Mouse (Mus musculus) fibroblast of lung, adult 2 months (primary cell): ENCODE results near the gene Pskh1.

ENCODE experiments used
- DNase-seq: peaks from one replicate; pipeline ENCODE4 v3.0.0-alpha.2; 2011; ENCODE audit warnings: low read depth

Gene Pskh1

DNA sequence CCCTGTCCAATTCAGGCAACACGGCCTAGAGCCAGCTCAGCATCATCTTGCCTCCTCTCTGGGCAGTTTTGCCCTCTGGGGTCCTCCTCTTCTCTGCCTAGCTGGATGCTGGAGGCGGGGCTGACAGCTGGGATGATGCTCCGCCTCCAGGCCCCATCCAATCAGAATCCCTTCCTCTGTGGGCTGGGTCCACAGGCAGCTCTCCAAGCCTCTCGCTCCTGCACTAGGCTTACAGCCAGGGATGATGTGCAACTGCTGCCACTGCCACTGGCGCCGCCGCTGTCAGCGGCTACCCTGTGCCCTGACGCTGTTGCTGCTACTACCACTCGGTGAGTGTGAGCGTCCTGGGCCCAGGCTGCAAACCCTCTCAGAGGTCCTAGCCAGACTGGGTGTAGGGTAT lies 6.9 kb upstream of the Pskh1 start, which contains the start of gene Nrn1l:
Gene Nrn1l (plus strand): TSS at position 229 of the 400 bp plus-strand sequence.
- DNase-seq: peak; percentile 57

DNA sequence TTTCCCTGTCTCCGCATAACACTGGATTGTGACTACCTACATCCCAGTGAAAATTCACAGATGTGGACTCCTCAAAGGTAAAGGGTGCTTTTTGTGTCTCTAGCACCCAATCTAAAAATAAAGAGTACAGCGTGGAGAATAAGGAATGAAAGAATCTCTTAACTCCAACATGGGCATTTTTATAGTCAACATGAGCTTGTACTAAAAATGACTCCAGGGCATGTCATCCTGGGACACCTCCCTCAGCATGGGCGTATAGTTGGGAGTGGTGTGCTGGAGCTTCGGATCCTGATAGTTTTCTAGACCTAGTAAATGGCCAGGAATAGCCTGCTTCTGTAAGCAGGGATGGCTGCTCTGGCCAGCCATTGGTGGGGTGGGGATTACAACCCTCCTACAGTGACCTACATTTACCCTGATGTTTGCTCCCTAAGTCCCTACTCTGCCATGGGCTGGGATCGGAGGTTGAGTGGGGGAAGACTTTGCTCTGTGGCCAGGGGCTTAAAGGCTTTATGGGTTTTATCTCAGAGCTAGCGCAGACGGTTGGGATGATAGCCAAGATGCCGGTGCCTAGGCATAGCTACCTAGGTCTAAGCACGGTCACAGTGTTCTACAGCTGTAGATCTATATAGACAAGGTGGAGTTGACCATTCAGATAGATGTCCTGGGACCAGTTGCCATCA lies 2.3 kb upstream of the Pskh1 start:
- no peak for DNase-seq

DNA sequence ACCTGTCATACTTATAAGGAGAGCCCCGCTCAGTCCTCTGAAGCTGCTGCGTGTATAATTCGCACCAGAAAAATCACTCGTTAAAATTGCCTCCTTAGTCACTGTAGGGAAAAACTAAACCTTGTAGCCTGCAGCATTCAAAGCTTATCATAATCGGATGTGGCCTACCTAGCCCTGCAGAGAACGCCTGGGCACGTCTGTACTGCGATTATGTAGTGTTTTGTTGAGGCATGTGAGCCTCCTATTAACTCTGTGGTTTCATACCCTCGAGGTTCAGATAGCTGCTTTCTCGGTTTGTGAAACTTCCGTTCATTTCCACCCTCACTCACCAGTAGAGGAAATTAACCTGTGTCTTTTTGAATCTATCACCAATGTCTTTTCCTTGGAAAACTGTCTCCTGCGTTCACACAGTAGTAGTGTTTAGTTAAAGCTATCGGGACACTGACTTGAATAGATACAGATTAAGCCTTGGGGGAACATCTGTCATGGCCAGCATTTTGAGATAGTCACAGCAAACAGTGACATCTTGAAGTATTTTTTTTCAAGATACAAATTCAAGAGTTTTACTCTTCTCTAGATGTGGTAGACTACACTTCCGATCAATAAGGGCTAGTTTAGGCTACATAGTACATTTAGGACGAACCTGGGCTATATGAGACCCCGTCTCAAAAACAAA lies 838 bp downstream of the Pskh1 start:
- DNase-seq: no peak

DNA sequence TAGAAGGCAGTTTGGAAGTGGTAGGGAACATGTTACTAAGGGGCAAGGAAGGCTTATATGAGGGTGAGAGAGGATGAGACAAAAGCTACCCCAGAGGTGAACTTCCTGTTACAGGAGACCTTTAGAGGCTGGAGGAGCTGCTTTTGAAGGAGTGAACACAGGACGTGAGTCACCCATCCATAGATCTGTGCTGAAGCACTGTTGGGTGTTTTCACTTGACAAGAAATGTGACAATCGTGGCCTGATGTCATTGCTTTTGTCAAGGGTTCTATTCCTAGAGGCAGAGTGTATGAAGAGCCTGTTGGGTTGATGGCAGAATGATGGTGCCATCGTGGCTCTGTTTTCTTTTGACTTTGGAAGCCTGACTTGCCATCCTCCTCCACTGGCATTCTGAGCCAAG lies 19.1 kb downstream of the Pskh1 start:
- no peak for DNase-seq

DNA sequence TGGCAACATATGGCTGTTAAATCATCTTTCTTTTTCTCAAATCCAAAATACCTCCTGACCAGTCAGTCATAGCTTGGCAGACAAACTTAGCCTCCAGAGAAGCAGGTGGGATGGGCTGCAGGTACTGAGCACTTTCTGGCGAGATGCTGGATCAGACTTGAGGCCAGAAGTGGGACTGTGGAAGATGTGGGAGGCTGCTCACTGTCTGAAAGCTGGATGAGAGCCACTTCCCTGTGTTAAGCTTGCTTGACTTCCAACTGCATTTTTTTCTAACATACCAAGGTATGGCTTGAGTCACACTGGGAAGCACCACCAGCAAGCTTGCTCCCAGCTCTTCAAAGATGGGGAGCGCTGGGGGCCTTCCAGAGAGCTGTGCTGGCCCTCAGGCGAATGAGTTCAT lies 24.9 kb downstream of the Pskh1 start:
- DNase-seq: no peak

DNA sequence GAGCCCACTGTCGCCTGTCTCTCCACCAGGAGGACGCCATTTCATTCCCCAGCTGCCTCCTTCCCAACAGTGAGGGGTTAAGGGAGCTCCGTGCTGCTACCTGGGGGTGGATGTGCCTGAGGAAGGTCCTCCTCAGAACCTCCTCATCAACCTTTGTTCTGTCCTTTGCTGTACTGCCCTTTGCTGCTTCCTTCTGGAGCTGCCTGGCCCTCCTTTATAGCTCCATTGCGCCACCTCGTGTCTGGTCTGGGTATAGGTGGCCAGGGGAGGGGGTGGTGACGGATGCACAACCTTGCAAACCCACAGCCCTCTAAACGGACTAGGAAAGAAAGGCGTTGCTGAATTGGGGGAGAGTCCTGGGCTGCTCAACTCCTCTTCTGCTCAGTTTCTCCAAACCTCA lies 30.4 kb downstream of the Pskh1 start:
- DNase-seq: no peak

DNA sequence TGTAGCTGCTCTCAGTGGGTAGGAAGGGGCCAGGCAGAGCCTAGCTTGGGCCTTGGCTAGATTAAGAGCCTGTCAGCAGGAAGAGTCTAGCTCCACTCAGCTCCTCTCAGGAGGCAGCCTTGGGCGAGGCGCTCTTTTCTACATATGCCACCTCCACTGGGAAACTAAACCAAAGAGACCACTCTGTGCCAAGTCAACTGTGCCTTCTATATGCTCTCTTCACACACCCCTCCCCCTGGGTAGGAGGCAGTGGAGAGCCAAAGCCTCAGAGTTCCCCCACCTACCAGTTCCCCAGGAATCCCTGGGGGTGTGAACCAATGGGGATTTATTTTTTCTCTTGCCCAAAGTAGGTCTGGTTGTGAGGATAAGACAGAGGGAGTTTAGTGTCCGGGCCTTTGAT lies 31.0 kb downstream of the Pskh1 start:
- DNase-seq: no peak

DNA sequence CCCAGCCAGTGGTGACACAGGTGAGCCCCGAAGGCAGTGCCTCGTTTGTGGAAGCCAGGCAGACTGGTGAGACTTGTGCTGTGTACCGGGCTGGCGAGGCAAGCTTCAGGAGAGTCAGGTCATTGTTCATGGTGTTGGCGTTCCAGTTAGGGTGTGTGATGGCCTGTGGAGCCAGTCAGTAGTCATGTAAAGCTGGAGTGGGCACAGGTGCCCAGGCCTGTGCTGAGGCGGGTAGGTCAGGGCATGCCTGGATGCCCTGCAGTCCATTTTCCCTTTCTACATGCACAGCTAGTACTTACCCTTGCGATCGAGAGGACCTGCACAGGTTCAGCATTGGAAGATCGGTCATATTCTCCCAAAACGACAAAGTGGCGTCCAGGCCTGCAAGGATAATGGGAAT lies 32.3 kb downstream of the Pskh1 start:
- no peak for DNase-seq

DNA sequence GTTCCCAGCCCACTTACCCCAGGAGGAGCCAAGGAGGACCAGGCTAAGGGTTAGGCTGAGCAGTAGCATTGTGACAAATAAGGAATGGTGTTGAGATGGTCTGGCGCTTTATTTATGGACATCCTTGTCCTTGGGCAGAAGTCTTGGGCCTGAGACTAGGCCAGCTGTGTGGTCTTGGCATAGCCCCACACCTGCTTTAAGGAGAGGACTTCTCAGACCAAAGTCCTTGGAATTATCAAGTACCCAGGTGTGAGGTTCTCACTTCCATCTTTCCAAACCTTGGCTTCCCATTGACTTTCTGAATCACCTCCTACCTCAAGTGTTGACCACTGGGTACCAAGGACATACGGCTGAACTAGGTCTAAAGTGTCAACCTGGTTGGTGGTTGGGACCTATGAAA lies 33.5 kb downstream of the Pskh1 start, which contains the start of gene Ctrl:
Gene Ctrl (minus strand): TSS at position 101 of the 400 bp plus-strand sequence.
- no peak for DNase-seq

DNA sequence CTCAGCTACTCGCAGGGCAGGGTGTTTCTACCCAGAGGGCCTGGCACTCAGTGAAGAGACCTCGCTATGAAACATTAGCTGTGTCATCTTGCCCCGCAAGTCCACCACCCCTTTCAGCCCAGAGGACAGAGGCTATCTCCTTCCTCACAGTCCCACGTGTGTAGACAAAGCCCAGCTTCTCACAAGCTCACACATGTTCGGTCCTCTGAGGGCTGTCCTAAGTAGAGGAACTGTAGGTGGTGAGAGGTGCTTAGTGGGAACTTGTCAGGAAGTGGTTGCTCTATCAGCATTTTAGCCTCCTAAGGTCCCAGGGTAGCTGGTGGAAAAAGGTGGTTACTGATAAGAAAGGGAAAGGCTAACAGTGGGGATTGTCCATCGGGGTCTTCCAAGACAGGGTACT lies 34.9 kb downstream of the Pskh1 start:
- DNase-seq: no peak

DNA sequence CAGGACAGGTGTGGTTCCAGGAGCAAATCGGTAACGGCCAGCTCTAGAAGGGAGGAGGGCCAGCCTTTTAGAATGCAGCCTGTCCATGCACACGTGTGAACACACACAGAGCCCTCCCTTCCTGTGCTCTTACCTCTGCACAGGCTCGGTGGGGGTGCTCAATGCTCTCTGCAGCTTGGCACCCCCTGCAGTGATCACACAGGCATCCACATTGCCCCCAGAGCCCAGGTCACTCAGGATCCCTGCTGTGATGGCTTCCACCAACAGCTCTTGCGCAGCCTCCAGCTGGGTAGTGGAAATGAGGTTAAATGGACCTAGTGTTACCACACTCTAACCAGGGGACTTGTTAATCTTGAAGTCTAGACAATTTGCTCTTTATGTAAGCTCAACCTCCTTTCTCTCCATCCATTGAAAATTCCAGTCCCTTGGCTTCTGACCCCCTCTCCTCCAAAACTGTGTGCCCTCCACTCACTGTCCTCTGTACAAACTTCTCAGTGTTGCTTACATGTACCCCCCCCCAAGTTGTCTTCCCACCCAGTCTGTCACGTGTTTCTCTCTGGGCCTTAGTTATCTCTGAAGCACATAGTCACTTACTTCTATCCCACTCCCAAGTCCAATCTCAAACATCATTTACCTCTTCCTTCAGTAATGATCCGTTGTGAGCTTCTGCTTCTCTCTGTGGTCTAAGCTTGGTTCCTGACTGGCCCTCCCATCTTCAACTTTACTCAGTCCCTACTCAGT lies 35.8 kb downstream of the Pskh1 start:
- DNase-seq: no peak

DNA sequence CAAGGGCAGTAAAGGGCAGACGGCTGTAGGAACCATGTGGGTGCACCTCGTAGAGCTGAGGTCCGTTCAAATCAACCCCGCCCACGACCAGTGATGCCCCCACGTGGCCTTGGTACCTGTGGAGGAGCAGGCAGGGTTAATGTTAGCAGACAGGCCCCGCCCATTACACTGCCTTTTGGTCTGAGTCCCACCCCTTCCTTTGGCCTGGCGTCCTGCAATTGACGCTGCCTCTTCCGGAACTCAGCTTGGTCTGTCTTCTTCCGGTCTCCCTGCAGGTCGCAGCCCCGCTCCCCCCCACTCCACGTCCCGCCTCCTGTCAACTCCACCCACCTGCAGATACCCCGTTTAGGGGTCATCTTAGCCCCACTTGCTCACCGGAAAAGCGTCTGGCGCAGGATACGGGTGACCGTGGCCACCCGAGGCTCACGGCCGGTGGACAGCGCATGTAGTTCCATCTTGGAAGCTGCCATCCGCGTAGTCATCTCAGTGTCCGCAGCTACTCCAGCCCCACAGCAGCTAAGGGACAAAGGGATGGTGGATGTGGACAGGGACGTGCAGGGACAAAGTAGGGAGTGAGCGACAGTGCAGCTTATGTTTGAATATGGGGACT lies 36.7 kb downstream of the Pskh1 start:
- peak; percentile 67 for DNase-seq

DNA sequence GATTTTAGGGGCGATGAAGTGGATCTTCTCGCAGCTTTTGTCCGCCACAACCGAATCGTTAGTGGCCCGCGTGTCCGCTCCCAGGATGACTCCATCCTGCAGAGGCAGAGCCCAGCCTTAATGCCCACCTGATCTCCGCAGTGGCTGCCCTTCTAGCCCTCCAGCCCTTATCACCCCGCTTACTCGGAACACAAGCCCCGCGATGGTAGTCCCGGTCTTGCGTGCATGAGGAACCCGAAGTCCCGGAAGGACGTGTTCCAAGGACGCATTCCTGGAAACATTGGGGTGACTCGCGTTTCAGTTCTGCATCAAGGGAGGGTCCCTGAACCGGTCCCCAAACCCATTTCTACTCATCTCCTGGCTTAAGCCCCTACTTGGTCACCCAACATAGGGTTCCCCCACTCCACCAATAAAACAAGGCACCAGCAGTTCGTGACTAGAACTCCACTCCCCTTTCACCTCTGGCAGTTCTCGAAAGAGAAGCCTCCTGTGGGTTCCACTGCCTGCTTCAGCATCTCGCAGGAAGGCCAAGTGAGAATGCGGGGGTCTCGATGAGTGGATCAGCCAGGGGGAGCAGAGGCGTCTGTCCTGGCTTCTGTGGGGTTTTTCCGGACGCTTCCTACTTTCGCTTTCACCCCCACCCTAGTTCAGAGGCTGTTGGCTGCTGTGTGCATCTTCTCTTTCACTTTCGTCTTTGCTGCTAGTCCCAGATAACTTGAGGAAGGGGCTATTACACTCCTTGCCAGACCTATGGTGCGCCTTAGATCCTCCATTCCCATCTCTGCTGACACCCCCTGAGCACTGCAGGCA lies 37.5 kb downstream of the Pskh1 start:
- no peak for DNase-seq

DNA sequence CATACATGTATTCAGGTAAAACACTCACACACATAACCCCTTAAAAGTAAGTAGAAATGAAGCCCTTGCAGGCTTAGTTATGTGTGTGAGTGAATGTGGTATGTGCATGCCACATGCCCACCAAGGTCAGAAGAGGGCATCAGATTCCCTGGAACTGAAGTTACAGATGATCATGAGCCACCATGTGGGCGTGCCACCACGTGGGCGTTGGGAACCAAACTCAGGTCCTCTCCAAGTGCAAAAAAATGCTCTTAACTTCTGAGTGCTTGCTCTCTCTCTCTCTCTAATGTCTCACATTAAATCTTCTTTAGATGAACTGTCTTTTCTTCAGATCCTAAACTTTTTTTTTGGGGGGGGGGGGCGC lies 38.0 kb downstream of the Pskh1 start, which contains the start of gene Psmb10:
Gene Psmb10 (minus strand): TSS at position 139 of the 364 bp plus-strand sequence.
- no peak for DNase-seq

DNA sequence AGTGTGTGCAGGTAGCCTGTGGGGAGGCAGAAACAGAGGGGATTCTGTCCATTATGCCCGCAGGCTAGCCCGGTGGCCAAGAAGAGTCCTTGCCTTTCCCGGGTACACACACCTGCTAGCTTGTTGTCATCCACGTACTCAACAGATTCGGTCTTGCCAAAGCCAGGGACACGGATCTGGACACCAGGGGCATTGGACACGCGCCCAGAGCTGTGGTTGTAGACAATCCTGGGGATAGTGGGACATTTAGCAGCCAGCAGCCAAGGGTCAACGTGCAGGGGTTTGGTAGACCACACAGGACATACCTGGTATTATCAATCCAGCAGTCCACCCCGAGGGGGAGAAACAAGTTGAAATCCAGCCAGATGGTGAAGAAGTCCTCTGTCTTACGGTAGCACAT lies 41.8 kb downstream of the Pskh1 start:
- no peak for DNase-seq

DNA sequence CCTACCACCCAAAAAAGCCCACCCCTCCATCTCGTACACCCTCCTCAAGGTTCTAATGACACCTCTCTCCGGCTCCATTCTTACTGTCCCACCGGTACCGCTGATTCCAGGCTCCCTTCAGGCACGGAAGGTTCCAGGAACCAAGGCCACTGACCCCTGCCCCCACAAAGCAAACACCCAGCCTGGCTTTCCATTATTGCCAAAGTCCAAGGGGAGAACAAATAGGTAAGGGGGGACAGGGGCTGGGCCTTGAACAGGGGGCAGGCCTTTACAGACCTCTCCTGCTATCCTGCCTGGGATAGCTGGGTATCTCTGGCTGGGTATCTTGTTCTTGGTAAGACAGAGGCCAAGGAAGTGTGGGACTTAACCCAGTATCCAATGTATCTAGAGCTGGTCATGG lies 42.3 kb downstream of the Pskh1 start:
- no peak for DNase-seq

DNA sequence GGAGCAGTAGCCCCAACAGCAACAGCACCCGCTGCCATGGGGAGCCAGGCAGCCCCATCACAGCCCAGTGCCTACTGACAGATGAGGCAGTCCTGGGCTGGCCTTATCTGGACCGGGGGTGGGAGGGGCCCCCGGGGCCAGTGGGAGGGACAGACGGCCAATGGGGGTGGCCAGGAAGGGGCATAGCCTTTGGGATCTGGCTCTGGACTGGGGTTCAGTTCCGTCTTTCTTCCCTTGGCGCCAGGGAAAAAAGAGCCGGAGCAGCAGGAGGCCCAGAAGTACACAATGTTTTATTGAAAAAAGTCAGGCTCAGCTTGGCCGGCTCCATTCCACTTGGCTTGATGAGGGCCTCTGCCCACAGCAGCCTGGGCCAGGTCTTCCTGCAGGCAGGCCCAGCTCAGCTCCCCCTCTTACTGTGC lies 43.1 kb downstream of the Pskh1 start, which contains the start of gene Lcat:
Gene Lcat (minus strand): TSS at position 62 of the 419 bp plus-strand sequence.
- no peak for DNase-seq

DNA sequence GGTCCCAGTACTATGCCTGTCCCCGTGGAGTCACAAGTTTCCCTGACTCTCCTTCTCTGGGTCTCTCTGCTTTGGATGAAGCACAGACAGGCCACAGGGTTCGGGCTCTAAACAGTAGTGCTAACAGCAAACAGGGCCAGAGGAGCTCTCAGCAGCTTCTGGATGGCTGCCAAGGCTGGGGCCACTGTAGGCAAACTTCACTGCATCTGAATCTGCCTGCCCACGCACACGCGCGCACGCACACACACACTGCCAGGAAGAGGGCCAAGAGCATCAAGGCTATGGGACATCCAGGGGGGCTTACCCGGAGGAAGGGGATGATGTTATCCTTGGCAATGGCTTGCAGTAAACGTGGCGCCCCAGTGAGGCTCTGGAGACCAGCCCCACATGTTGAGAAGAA lies 49.1 kb downstream of the Pskh1 start:
- no peak for DNase-seq

DNA sequence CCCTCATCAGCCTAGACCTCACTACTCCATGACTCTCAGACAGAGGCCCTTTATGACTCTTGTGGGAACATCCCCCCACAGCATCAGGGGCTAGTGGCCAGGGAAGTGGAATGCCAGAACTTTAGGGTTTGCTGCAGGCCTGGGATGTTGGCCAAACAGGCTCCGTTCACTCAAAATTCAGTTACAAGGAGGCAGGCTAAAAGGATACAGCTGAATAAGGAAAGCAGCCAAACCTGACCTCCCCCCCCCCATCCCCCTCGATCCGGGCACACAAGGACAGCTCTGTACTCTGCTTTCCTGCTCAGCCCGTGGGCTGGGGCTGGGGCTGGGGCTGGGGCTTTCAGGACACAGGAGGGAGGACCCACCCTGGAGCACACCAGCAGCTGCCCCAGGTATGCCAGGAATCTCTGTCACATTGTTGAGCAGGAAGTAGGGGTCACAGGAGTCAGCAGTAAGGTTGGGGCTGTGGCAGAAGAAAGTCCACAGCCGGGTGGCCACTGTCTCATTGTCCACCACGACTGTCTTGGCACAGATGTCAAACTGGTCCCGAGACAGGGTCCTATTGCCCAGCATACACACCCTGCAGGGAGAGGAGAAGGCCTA lies 50.9 kb downstream of the Pskh1 start:
- DNase-seq: peak; percentile 96

DNA sequence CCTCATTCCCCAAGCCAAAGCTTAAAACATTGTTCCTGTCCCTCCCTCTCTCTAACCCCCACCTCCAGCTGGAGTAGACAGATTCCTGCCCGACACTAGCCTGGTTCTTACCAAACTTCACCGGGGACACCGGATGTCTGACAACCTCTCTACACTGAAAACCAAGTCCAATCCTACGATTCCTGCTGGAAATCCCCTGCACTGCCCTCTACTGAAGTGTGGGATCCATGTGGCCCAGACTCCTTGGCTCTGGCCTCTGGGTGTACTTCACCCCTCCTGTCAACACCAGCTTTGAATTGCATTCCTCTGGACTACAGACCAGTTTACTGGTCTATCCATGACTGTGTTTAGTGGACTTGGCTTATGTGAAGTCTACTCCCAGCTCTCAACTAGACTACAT lies 56.3 kb downstream of the Pskh1 start:
- peak; percentile 99 for DNase-seq

DNA sequence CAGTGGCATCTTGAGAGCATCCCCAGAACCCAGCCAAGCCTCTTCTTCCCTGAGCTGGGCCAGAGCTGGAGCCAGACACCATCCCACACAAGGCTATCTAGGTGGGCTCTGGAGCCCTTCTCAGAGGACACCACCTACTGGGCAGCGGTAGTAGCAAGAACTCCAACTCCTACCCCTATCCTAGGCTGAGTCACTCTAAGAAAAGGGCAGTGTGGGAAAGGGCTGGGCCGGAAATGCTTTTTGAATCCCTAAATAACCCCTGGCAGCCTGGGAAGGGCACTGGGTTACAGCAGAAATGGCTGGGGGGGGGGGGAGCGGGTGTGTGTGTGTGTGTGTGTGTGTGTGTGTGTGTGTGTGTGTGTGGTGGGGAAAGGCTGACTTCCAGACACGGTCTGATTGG lies 57.6 kb downstream of the Pskh1 start:
- DNase-seq: peak; percentile 90
